Mouse (Mus musculus) liver, embryonic 13.5 days (tissue): ENCODE measurements around the gene Txn2. TPM values are rescaled to one million over a fixed set of nuclear protein-coding genes. Genes with fewer than 3 reads are reported as not detected.

ENCODE experiments used
- ATAC-seq: fragments of 200-750 bp; cut with Nextera tagmentation; 2 replicates; pipeline ENCODE4 v1.8.0; 2017; ENCODE audit warnings: low read depth, mild to moderate bottlenecking, moderate number of reproducible peaks, moderate library complexity
- DNase-seq: peaks from one replicate; pipeline ENCODE4 v3.0.0; 2022
- H3K27ac ChIP-seq: fragments of 300-500 bp; sonication (generic); 2 replicates; pipeline ENCODE4 v1.5.1; 2015; ENCODE audit warnings: moderate library complexity, mild to moderate bottlenecking, inconsistent platforms
- H3K27me3 ChIP-seq: fragments of 300-500 bp; sonication (generic); 2 replicates; pipeline ENCODE4 v1.6.1; 2015; ENCODE audit warnings: mild to moderate bottlenecking, inconsistent platforms
- H3K36me3 ChIP-seq: fragments of 300-500 bp; sonication (generic); 2 replicates; pipeline ENCODE4 v1.6.1; 2015; ENCODE audit warnings: mild to moderate bottlenecking, inconsistent platforms
- H3K4me1 ChIP-seq: fragments of 300-500 bp; sonication (generic); replicated peaks from 2 replicates; pipeline ENCODE4 v1.6.1; 2015; ENCODE audit warnings: inconsistent platforms
- H3K4me2 ChIP-seq: fragments of 300-500 bp; sonication (generic); 2 replicates; pipeline ENCODE4 v1.6.1; 2015; ENCODE audit warnings: inconsistent platforms, mild to moderate bottlenecking, moderate library complexity
- H3K4me3 ChIP-seq: fragments of 300-500 bp; sonication (generic); replicated peaks from 2 replicates; pipeline ENCODE4 v1.5.1; 2015; ENCODE audit warnings: mild to moderate bottlenecking, inconsistent platforms
- H3K9ac ChIP-seq: fragments of 300-500 bp; sonication (generic); 2 replicates; pipeline ENCODE4 v1.6.1; 2015; ENCODE audit warnings: mild to moderate bottlenecking, inconsistent platforms
- H3K9me3 ChIP-seq: fragments of 300-500 bp; sonication (generic); replicated peaks from 2 replicates; pipeline ENCODE4 v1.6.1; 2016; ENCODE audit warnings: inconsistent platforms
- WGBS: fragments of 180-500 bp; shearing (Covaris S2); methylation state at CpG from one replicate; pipeline ENCODE4 v1.1.7; 2015; ENCODE audit not compliant: insufficient replicate concordance; 5-methylcytosine and 5-hydroxymethylcytosine counted together
- polyA plus RNA-seq: library from polyadenylated mRNA; unstranded; fragments of >200 nt; fragmentation: Nextera tagmentation; extraction: Ambion mirVana; gene quantifications from 2 replicates; pipeline ENCODE4 v1.2.1, GENCODE M21; 2015

The Txn2 gene
- polyA plus RNA-seq, result 235 and 238 TPM in 2 replicates

- WGBS, result under 1% methylated on average over 34 of the region's 34 CpGs
- ATAC-seq, result peak; percentile 89
- peak; percentile 97 for DNase-seq
- H3K27ac ChIP-seq, result peak within 1 kb of the TSS; percentile 92
- peak within 1 kb of the TSS; percentile 79 for H3K4me2 ChIP-seq
- H3K9ac ChIP-seq, result peak within 1 kb of the TSS; percentile 85
- no peaks in the 10 kb centered on the region for H3K9me3 ChIP-seq
- H3K36me3 ChIP-seq, result peaks cover 39% of the 10 kb centered on the region
- peak within 1 kb of the TSS; percentile 88 for H3K4me3 ChIP-seq
- peaks cover 71% of the 10 kb centered on the region for H3K4me1 ChIP-seq
- H3K27me3 ChIP-seq, result no peaks in the 10 kb centered on the region
Observed at GRCm38 (mm10) chr15:77928673-77929331, at the start of gene Txn2. TSS of gene Txn2 (minus strand) at chr15:77929006.

- Histone ChIP-seq H3K27ac (peak overlapping the region; percentile 64), H3K9me3 (no peaks in the 10 kb centered on the region; the same call in 1 of the 2 replicates), H3K4me3 (peak overlapping the region; percentile 48; the same call in 1 of the 2 replicates), H3K9ac (no peak overlapping the region), H3K4me1 (peaks cover 57% of the 10 kb centered on the region), H3K36me3 (no peaks in the 10 kb centered on the region), H3K4me2 (peak overlapping the region; percentile 41), H3K27me3 (peaks cover 14% of the 10 kb centered on the region)
- DNase-seq (no peak), ATAC-seq (peak; percentile 53)
- WGBS, result 50% methylated on average over 3 of the region's 3 CpGs
Observed at GRCm38 (mm10) chr15:77977663-77978062, 48.9 kb upstream of the Txn2 start.

- ATAC-seq (peak; percentile 90), DNase-seq (peak; percentile 62)
- H3K9ac ChIP-seq, result peak overlapping the region; percentile 68
- no peaks in the 10 kb centered on the region; the same call in 1 of the 2 replicates for H3K9me3 ChIP-seq
- H3K4me1 ChIP-seq, result peaks cover 75% of the 10 kb centered on the region
- H3K27ac ChIP-seq, result peak overlapping the region; percentile 96
- WGBS, result 27% methylated on average over 6 of the region's 6 CpGs
- H3K27me3 ChIP-seq, result no peaks in the 10 kb centered on the region
- peak overlapping the region; percentile 38 for H3K4me3 ChIP-seq
- peak overlapping the region; percentile 70 for H3K4me2 ChIP-seq
- H3K36me3 ChIP-seq, result 0 out of 2 replicates have a peak, but pooled peaks cover under 1% of the 10 kb centered on the region
Observed at GRCm38 (mm10) chr15:77974165-77974841, 45.5 kb upstream of the Txn2 start.

GRCm38 (mm10) chr15:77970470-77971292 lies 41.9 kb upstream of the Txn2 start, which contains the start of gene Eif3d:
TSS of gene Eif3d (minus strand) at chr15:77970813.
- peaks cover 36% of the 10 kb centered on the region for H3K36me3 ChIP-seq
- no peaks in the 10 kb centered on the region for H3K27me3 ChIP-seq
- H3K4me2 ChIP-seq, result peak within 1 kb of the TSS; percentile 82
- 0% methylated on average over 72 of the region's 72 CpGs for WGBS
- DNase-seq (peak; percentile 94), ATAC-seq (peak; percentile 62)
- no peaks in the 10 kb centered on the region for H3K9me3 ChIP-seq
- peaks cover 83% of the 10 kb centered on the region for H3K4me1 ChIP-seq
- peak within 1 kb of the TSS; percentile 82 for H3K4me3 ChIP-seq
- peak within 1 kb of the TSS; percentile 92 for H3K9ac ChIP-seq
- H3K27ac ChIP-seq, result peak within 1 kb of the TSS; percentile 96

GRCm38 (mm10) chr15:77969940-77970469 lies 41.2 kb upstream of the Txn2 start:
- Histone ChIP-seq H3K27ac (peak overlapping the region; percentile 96), H3K9ac (peak overlapping the region; percentile 92), H3K36me3 (peaks cover 43% of the 10 kb centered on the region), H3K4me2 (peak overlapping the region; percentile 82), H3K4me1 (peaks cover 85% of the 10 kb centered on the region), H3K27me3 (no peaks in the 10 kb centered on the region), H3K9me3 (no peaks in the 10 kb centered on the region), H3K4me3 (peak overlapping the region; percentile 82)
- under 1% methylated on average over 15 of the region's 15 CpGs for WGBS
- no peak for ATAC-seq
- DNase-seq, result peak; percentile 13

- Histone ChIP-seq H3K27me3 (no peaks in the 10 kb centered on the region), H3K27ac (peak overlapping the region; percentile 96), H3K36me3 (peaks cover 92% of the 10 kb centered on the region), H3K4me3 (no peak overlapping the region), H3K4me2 (peak overlapping the region; percentile 34), H3K9me3 (no peaks in the 10 kb centered on the region), H3K9ac (peak overlapping the region; percentile 53), H3K4me1 (peaks cover 59% of the 10 kb centered on the region)
- ATAC-seq, result peak; percentile 90
- WGBS, result 39% methylated on average over 9 of the region's 9 CpGs
- peak; percentile 70 for DNase-seq
Observed at GRCm38 (mm10) chr15:77965117-77965528, 36.3 kb upstream of the Txn2 start.

GRCm38 (mm10) chr15:77962447-77962846 lies 33.6 kb upstream of the Txn2 start:
- H3K4me1 ChIP-seq, result peaks cover 55% of the 10 kb centered on the region
- ATAC-seq (no peak), DNase-seq (no peak)
- H3K36me3 ChIP-seq, result peaks cover 96% of the 10 kb centered on the region
- no peak overlapping the region for H3K4me3 ChIP-seq
- 92% methylated on average over 5 of the region's 5 CpGs for WGBS
- H3K9me3 ChIP-seq, result no peaks in the 10 kb centered on the region
- no peak overlapping the region for H3K4me2 ChIP-seq
- H3K27ac ChIP-seq, result peak overlapping the region; percentile 18; the same call in 1 of the 2 replicates
- no peak overlapping the region for H3K9ac ChIP-seq
- no peaks in the 10 kb centered on the region for H3K27me3 ChIP-seq

- 81% methylated on average over 6 of the region's 6 CpGs for WGBS
- no peak for ATAC-seq
Observed at GRCm38 (mm10) chr15:77960693-77961092, 31.9 kb upstream of the Txn2 start.

GRCm38 (mm10) chr15:77958071-77958470 lies 29.3 kb upstream of the Txn2 start:
- DNase-seq (no peak), ATAC-seq (no peak)
- Histone ChIP-seq H3K27me3 (peaks cover 41% of the 10 kb centered on the region), H3K36me3 (peaks cover 52% of the 10 kb centered on the region), H3K27ac (no peak overlapping the region; the same call in 1 of the 2 replicates), H3K9me3 (no peaks in the 10 kb centered on the region), H3K4me1 (peaks cover 39% of the 10 kb centered on the region), H3K4me2 (no peak overlapping the region), H3K4me3 (no peak overlapping the region), H3K9ac (no peak overlapping the region)
- WGBS, result 52% methylated on average over 3 of the region's 3 CpGs

More at GRCm38 (mm10) chr15:77960693-77961092, 31.9 kb upstream of the Txn2 start:
- H3K4me3 ChIP-seq, result no peak overlapping the region
- no peak overlapping the region for H3K4me2 ChIP-seq
- H3K27me3 ChIP-seq, result peaks cover 17% of the 10 kb centered on the region
- H3K9me3 ChIP-seq, result no peaks in the 10 kb centered on the region
- H3K9ac ChIP-seq, result no peak overlapping the region
- H3K36me3 ChIP-seq, result peaks cover 78% of the 10 kb centered on the region
- no peak for DNase-seq
- peaks cover 55% of the 10 kb centered on the region for H3K4me1 ChIP-seq
- no peak overlapping the region for H3K27ac ChIP-seq

- H3K27ac ChIP-seq, result no peak overlapping the region
- no peaks in the 10 kb centered on the region for H3K9me3 ChIP-seq
- H3K36me3 ChIP-seq, result peaks cover 47% of the 10 kb centered on the region
- H3K4me1 ChIP-seq, result peaks cover 39% of the 10 kb centered on the region
- no peak overlapping the region for H3K9ac ChIP-seq
- 45% methylated on average over 5 of the region's 5 CpGs for WGBS
- H3K4me2 ChIP-seq, result no peak overlapping the region
- no peak overlapping the region for H3K4me3 ChIP-seq
- peaks cover 45% of the 10 kb centered on the region for H3K27me3 ChIP-seq
- no peak for ATAC-seq
- DNase-seq, result no peak
Observed at GRCm38 (mm10) chr15:77957625-77958024, 28.8 kb upstream of the Txn2 start.
